Mouse (Mus musculus) splenic B cell, adult 2 months (primary cell): ENCODE measurements around the gene Aasdhppt.

Experiments
- DNase-seq: peaks from one replicate; pipeline ENCODE4 v3.0.0-alpha.2; 2011; ENCODE audit warnings: low read depth, low spot score
- H3K27me3 ChIP-seq: 2 replicates; pipeline ENCODE4 v1.6.1; 2012; ENCODE audit warnings: mild to moderate bottlenecking, low read length, moderate library complexity, mixed read lengths; ENCODE audit not compliant: control insufficient read depth, poor library complexity, insufficient read depth, severe bottlenecking
- H3K36me3 ChIP-seq: 2 replicates; pipeline ENCODE4 v1.6.1; 2012; ENCODE audit warnings: mild to moderate bottlenecking, low read length, moderate library complexity, mixed read lengths; ENCODE audit not compliant: control insufficient read depth, poor library complexity, insufficient read depth, severe bottlenecking

Gene Aasdhppt

DNA sequence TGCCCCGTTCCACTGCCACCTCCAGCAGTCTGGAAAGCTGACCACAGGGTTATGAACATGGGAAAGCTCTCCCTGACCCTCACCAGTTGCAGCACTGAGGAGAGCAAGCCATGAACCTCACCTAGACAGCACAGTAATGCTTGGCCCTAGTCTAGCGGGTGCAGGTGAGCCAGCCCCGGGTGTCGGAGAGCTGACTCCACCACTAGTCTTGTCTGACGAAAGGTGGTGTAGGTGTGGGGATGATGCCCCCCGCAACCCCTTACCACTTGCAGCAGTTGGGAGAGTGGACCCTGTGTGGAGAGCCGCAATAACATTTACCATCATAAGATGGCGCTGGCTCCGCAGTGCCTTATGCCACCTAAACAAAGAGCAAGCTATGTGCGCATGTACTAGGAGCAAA is 50.2 kb downstream of the Aasdhppt start:
- H3K36me3 ChIP-seq: no peaks in the 10 kb centered on the region
- H3K27me3 ChIP-seq: peaks cover 2% of the 10 kb centered on the region; the same call in 1 of the 2 replicates
- DNase-seq: no peak
